Mouse (Mus musculus): ENCODE measurements around the gene Btg3.

DNA sequence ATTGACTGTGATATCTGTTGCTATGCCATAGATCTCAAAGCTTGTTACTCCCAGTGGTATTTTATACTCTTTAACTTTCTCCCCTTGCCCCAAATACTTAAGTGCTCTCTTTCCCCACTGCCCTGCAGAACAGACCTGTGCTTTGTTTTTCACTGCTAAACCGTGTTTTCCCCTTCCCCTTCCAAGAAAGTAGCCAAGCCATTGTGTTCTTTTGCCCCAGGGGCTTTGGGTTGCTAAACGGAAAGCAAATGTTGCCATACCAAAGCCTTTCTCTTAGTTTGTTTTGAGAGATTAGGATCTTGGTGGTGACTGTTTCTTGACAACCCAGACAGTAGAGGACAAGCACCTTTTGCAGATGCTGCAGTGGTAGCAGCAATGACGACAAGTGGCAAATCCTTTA is 39.5 kb upstream of the Btg3 start:
- TF ChIP-seq NRF1 (IDR thresholded peaks at IDR 0.05; ENCODE audit: low read depth, low read length) (no peak), MEF2A (IDR thresholded peaks at IDR 0.05; ENCODE audit: borderline replicate concordance, low read depth, low read length) (no peak), MAX (IDR thresholded peaks at IDR 0.05; ENCODE audit: low read length) (no peak), POLR2A (IDR thresholded peaks at IDR 0.05; ENCODE audit: low read depth, low read length) (no peak), CTCF (conservative IDR thresholded peaks at IDR 0.05 in 1 of 2, IDR thresholded peaks at IDR 0.05 in 1 of 2; ENCODE audit: low read depth in 2 of 2, low read length in 2 of 2) (no peak), EP300 (IDR thresholded peaks at IDR 0.05; ENCODE audit: low read length) (no peak), ZNF384 (IDR thresholded peaks at IDR 0.05; ENCODE audit: low read depth, low read length) (no peak), ZKSCAN1 (IDR thresholded peaks at IDR 0.05; ENCODE audit: borderline replicate concordance, low read depth, low read length) (no peak), MAZ (IDR thresholded peaks at IDR 0.05; ENCODE audit: low read depth, low read length) (no peak), GABPA (IDR thresholded peaks at IDR 0.05; ENCODE audit: insufficient replicate concordance, low read depth, low read length) (no peak), E2F4 (IDR thresholded peaks at IDR 0.05; ENCODE audit: insufficient replicate concordance, low read depth, low read length) (no peak)
